Mouse (Mus musculus) small intestine, adult 2 months (tissue): ENCODE data around the gene Cuedc2. TPM values are rescaled to one million over a fixed set of nuclear protein-coding genes. Genes with fewer than 3 reads are reported as not detected.

ENCODE experiments used
- H3K27ac ChIP-seq: fragments of 200-500 bp; 2 replicates; pipeline ENCODE4 v1.5.1; 2012; ENCODE audit warnings: low read depth, low read length, control low read depth, inconsistent platforms; ENCODE audit not compliant: insufficient read depth
- H3K27me3 ChIP-seq: fragments of 200-500 bp; 2 replicates; pipeline ENCODE4 v1.6.1; 2012; ENCODE audit warnings: mild to moderate bottlenecking, moderate library complexity, low read length, inconsistent platforms; ENCODE audit not compliant: control insufficient read depth, insufficient read depth
- H3K36me3 ChIP-seq: fragments of 200-500 bp; 2 replicates; pipeline ENCODE4 v1.6.1; 2012; ENCODE audit warnings: mild to moderate bottlenecking, low read length, control low read depth, inconsistent platforms; ENCODE audit not compliant: control insufficient read depth, insufficient read depth
- H3K4me1 ChIP-seq: fragments of 200-500 bp; 2 replicates; pipeline ENCODE4 v1.6.1; 2012; ENCODE audit warnings: low read length, inconsistent platforms, mixed read lengths; ENCODE audit not compliant: control insufficient read depth, insufficient read depth, insufficient read length
- H3K4me3 ChIP-seq: fragments of 200-500 bp; 2 replicates; pipeline ENCODE4 v1.5.1; 2012; ENCODE audit warnings: low read depth, mild to moderate bottlenecking, control low read depth, inconsistent platforms, low read length, moderate library complexity
- CTCF ChIP-seq: fragments of 200-500 bp; IDR thresholded peaks from 2 replicates; pipeline ENCODE4 v1.5.1; 2012; ENCODE audit warnings: low read depth, mild to moderate bottlenecking, control low read depth, inconsistent platforms, low read length, moderate library complexity, mixed read lengths; ENCODE audit not compliant: insufficient replicate concordance, insufficient read length; ENCODE audit errors: extremely low read depth
- POLR2A ChIP-seq: fragments of 200-500 bp; IDR thresholded peaks from 2 replicates; pipeline ENCODE4 v1.6.1; 2012; ENCODE audit warnings: low read depth, mild to moderate bottlenecking, control low read depth, inconsistent platforms, low read length, moderate library complexity
- WGBS: fragments of 180-500 bp; shearing (Covaris S2); methylation state at CpG from one replicate; pipeline ENCODE4 v1.1.7; 2018; 5-methylcytosine and 5-hydroxymethylcytosine counted together
- polyA plus RNA-seq: library from polyadenylated mRNA; depleted of rRNA; stranded (reverse); fragments of >200 nt; gene quantifications from 2 replicates; pipeline ENCODE4 v1.2.3, GENCODE M21; 2012

Gene Cuedc2
- polyA plus RNA-seq, 1 experiment: 26.9 TPM

GRCm38 (mm10) chr19:46314872-46315742, 23.4 kb downstream of the Cuedc2 start:
- peaks cover 54% of the 10 kb centered on the region for H3K27me3 ChIP-seq
- H3K36me3 ChIP-seq: peaks cover 24% of the 10 kb centered on the region
- TF ChIP-seq POLR2A: no peak
- no peak for TF ChIP-seq CTCF
- peaks cover 6% of the 10 kb centered on the region for H3K4me1 ChIP-seq
- WGBS: 11% methylated on average over 14 of the region's 14 CpGs
- H3K27ac ChIP-seq: 0 out of 2 replicates have a peak overlapping the region, but pooled peaks have one; percentile 28
- H3K4me3 ChIP-seq: no peak overlapping the region

GRCm38 (mm10) chr19:46314151-46314601, 24.3 kb downstream of the Cuedc2 start:
- no peak overlapping the region for H3K27ac ChIP-seq
- peaks cover 6% of the 10 kb centered on the region for H3K4me1 ChIP-seq
- TF ChIP-seq POLR2A (no peak), CTCF (no peak)
- WGBS: 24% methylated on average over 18 of the region's 18 CpGs
- H3K4me3 ChIP-seq: no peak overlapping the region
- H3K27me3 ChIP-seq: peaks cover 46% of the 10 kb centered on the region
- peaks cover 32% of the 10 kb centered on the region for H3K36me3 ChIP-seq

- WGBS: 75% methylated on average over 6 of the region's 6 CpGs
- Histone ChIP-seq H3K4me3 (no peak overlapping the region), H3K36me3 (peaks cover 33% of the 10 kb centered on the region), H3K27ac (no peak overlapping the region), H3K27me3 (peaks cover 40% of the 10 kb centered on the region), H3K4me1 (peaks cover 10% of the 10 kb centered on the region)
- TF ChIP-seq POLR2A (no peak), CTCF (no peak)
Observed at GRCm38 (mm10) chr19:46313591-46313990, 24.9 kb downstream of the Cuedc2 start.

- H3K4me1 ChIP-seq: peaks cover 10% of the 10 kb centered on the region
- WGBS: 90% methylated on average over 9 of the region's 9 CpGs
- peaks cover 36% of the 10 kb centered on the region for H3K27me3 ChIP-seq
- H3K4me3 ChIP-seq: no peak overlapping the region
- no peak overlapping the region for H3K27ac ChIP-seq
- H3K36me3 ChIP-seq: peaks cover 38% of the 10 kb centered on the region
- no peak for TF ChIP-seq POLR2A
- TF ChIP-seq CTCF: no peak
Observed at GRCm38 (mm10) chr19:46313116-46313515, 25.4 kb downstream of the Cuedc2 start.

- TF ChIP-seq POLR2A (no peak), CTCF (no peak)
- no peak overlapping the region for H3K27ac ChIP-seq
- 89% methylated on average over 21 of the region's 21 CpGs for WGBS
Observed at GRCm38 (mm10) chr19:46312566-46312965, 25.9 kb downstream of the Cuedc2 start.

GRCm38 (mm10) chr19:46311341-46311740, 27.2 kb downstream of the Cuedc2 start:
- peaks cover 47% of the 10 kb centered on the region for H3K36me3 ChIP-seq

More at GRCm38 (mm10) chr19:46312566-46312965, 25.9 kb downstream of the Cuedc2 start:
- Histone ChIP-seq H3K36me3 (peaks cover 41% of the 10 kb centered on the region), H3K4me3 (no peak overlapping the region), H3K27me3 (peaks cover 30% of the 10 kb centered on the region), H3K4me1 (peaks cover 10% of the 10 kb centered on the region)

GRCm38 (mm10) chr19:46310312-46310865, 28.1 kb downstream of the Cuedc2 start:
- TF ChIP-seq POLR2A: no peak
- TF ChIP-seq CTCF: no peak
- H3K4me3 ChIP-seq: no peak overlapping the region
- peaks cover 8% of the 10 kb centered on the region; the same call in 1 of the 2 replicates for H3K27me3 ChIP-seq
- peaks cover 47% of the 10 kb centered on the region for H3K36me3 ChIP-seq
- H3K27ac ChIP-seq: no peak overlapping the region
- WGBS: 92% methylated on average over 12 of the region's 12 CpGs
- peaks cover 10% of the 10 kb centered on the region for H3K4me1 ChIP-seq

More at GRCm38 (mm10) chr19:46311341-46311740, 27.2 kb downstream of the Cuedc2 start:
- TF ChIP-seq POLR2A: no peak
- TF ChIP-seq CTCF: no peak
- Histone ChIP-seq H3K4me3 (no peak overlapping the region), H3K27me3 (peaks cover 18% of the 10 kb centered on the region), H3K27ac (no peak overlapping the region), H3K4me1 (peaks cover 10% of the 10 kb centered on the region)
- 93% methylated on average over 9 of the region's 9 CpGs for WGBS
